Mouse (Mus musculus): ENCODE results near the gene Ttc7b.

GRCm38 (mm10) chr12:100441609-100442008, 79.0 kb downstream of the Ttc7b start:
- no peak for TF ChIP-seq POLR2A (IDR thresholded peaks at IDR 0.05; ENCODE audit: insufficient read depth, low read depth, low read length)
- no peak for TF ChIP-seq CTCF (IDR thresholded peaks at IDR 0.05)
- TF ChIP-seq EP300 (IDR thresholded peaks at IDR 0.05; ENCODE audit: insufficient read depth, low read depth, low read length) = no peak

All from heart, adult 2 months (tissue).